Mouse (Mus musculus) MEL (cell line): Measurements from ENCODE around the gene Pnpla3. TPM values are rescaled to one million over a fixed set of nuclear protein-coding genes. Genes with fewer than 3 reads are reported as not detected.
A peak's percentile ranks its signal among the peaks of the same experiment; 100 is the strongest.

Experiments
- DNase-seq: peaks from one replicate; pipeline ENCODE4 v3.0.0; 2011; ENCODE audit warnings: low read depth, low spot score
- H3K27ac ChIP-seq: 2 replicates; pipeline ENCODE4 v1.5.1; 2012; ENCODE audit warnings: low read depth, mild to moderate bottlenecking, control low read depth, low read length, moderate library complexity; ENCODE audit not compliant: control insufficient read depth
- H3K27me3 ChIP-seq, 2 experiments: fragments of 150-350 bp in 1 of 2; sonication (generic) in 1 of 2; 2 replicates each; pipeline ENCODE4 v1.6.1; 2012; ENCODE audit warnings: low read length in 2 of 2, mild to moderate bottlenecking in 2 of 2, improper control_type of control experiment in 1 of 2, moderate library complexity in 1 of 2; ENCODE audit not compliant: insufficient read depth in 2 of 2, control insufficient read depth in 1 of 2
- H3K36me3 ChIP-seq, 2 experiments: 2 replicates each; pipeline ENCODE4 v1.6.1; 2012 to 2014; ENCODE audit warnings: low read length in 2 of 2, improper control_type of control experiment in 1 of 2, inconsistent platforms in 1 of 2, mild to moderate bottlenecking in 1 of 2; ENCODE audit not compliant: insufficient read depth in 2 of 2, control insufficient read depth in 1 of 2
- H3K4me1 ChIP-seq, 2 experiments: fragments of 150-350 bp in 1 of 2; sonication (generic) in 1 of 2; 2 replicates each; pipeline ENCODE4 v1.6.1; 2012; ENCODE audit warnings: low read length in 2 of 2, improper control_type of control experiment in 1 of 2, mild to moderate bottlenecking in 1 of 2; ENCODE audit not compliant: insufficient read depth in 2 of 2, control insufficient read depth in 1 of 2
- H3K4me3 ChIP-seq, 2 experiments: fragments of 150-350 bp in 1 of 2; sonication (generic) in 1 of 2; 2 replicates each; pipeline ENCODE4 v1.5.1; 2012; ENCODE audit warnings: low read depth in 2 of 2, low read length in 2 of 2, mild to moderate bottlenecking in 2 of 2, moderate library complexity in 2 of 2, control low read depth in 1 of 2, improper control_type of control experiment in 1 of 2; ENCODE audit not compliant: control insufficient read depth in 1 of 2, insufficient read depth in 1 of 2
- H3K79me2 ChIP-seq: 2 replicates; pipeline ENCODE4 v1.6.1; 2012; ENCODE audit warnings: mild to moderate bottlenecking, low read length, moderate library complexity; ENCODE audit not compliant: control insufficient read depth, poor library complexity, insufficient read depth
- H3K9ac ChIP-seq: 2 replicates; pipeline ENCODE4 v1.6.1; 2012; ENCODE audit warnings: low read depth, mild to moderate bottlenecking, control low read depth, low read length, moderate library complexity; ENCODE audit not compliant: control insufficient read depth, poor library complexity, severe bottlenecking
- H3K9me3 ChIP-seq: fragments of 150-350 bp; sonication (generic); replicated peaks from 2 replicates; pipeline ENCODE4 v1.6.1; 2012; ENCODE audit warnings: mild to moderate bottlenecking, low read length, improper control_type of control experiment, moderate library complexity; ENCODE audit not compliant: insufficient read depth
- CHD2 ChIP-seq: IDR thresholded peaks from 2 replicates; pipeline ENCODE4 v1.6.1; 2011; ENCODE audit warnings: low read length, improper control_type of control experiment
- E2F4 ChIP-seq: IDR thresholded peaks from 2 replicates; pipeline ENCODE4 v1.6.1; 2011; ENCODE audit warnings: low read depth, low read length, improper control_type of control experiment, borderline replicate concordance
- EP300 ChIP-seq, 2 experiments: IDR thresholded peaks; 2 replicates each; pipeline ENCODE4 v1.6.1; 2011; ENCODE audit warnings: improper control_type of control experiment in 2 of 2, low read length in 2 of 2, low read depth in 1 of 2, mild to moderate bottlenecking in 1 of 2
- GABPA ChIP-seq: IDR thresholded peaks from 2 replicates; pipeline ENCODE4 v1.6.1; 2012; ENCODE audit warnings: low read depth, mild to moderate bottlenecking, inconsistent platforms, low read length, improper control_type of control experiment, moderate library complexity
- HCFC1 ChIP-seq: IDR thresholded peaks from 2 replicates; pipeline ENCODE4 v1.6.1; 2012; ENCODE audit warnings: low read depth, mild to moderate bottlenecking, inconsistent platforms, low read length, improper control_type of control experiment, moderate library complexity
- JUND ChIP-seq: IDR thresholded peaks from 2 replicates; pipeline ENCODE4 v1.6.1; 2011; ENCODE audit warnings: low read depth, mild to moderate bottlenecking, improper control_type of control experiment, low read length
- MAFK ChIP-seq: IDR thresholded peaks from 2 replicates; pipeline ENCODE4 v1.6.1; 2011; ENCODE audit warnings: low read depth, mild to moderate bottlenecking, low read length, improper control_type of control experiment, borderline replicate concordance
- MAX ChIP-seq: IDR thresholded peaks from 2 replicates; pipeline ENCODE4 v1.6.1; 2011; ENCODE audit warnings: low read length, improper control_type of control experiment
- MYB ChIP-seq: IDR thresholded peaks from 2 replicates; pipeline ENCODE4 v1.6.1; 2011; ENCODE audit warnings: mild to moderate bottlenecking, low read depth, low read length, improper control_type of control experiment
- MYC ChIP-seq: IDR thresholded peaks from 2 replicates; pipeline ENCODE4 v1.6.1; 2011; ENCODE audit warnings: low read depth, mild to moderate bottlenecking, low read length, improper control_type of control experiment, moderate library complexity
- NRF1 ChIP-seq: IDR thresholded peaks from 2 replicates; pipeline ENCODE4 v1.6.1; 2014; ENCODE audit warnings: low read depth, mild to moderate bottlenecking, inconsistent platforms, low read length, improper control_type of control experiment, moderate library complexity; ENCODE audit not compliant: poor library complexity, insufficient read depth, severe bottlenecking
- POLR2AphosphoS5 ChIP-seq: IDR thresholded peaks from 2 replicates; pipeline ENCODE4 v1.6.1; 2012; ENCODE audit warnings: low read depth, borderline replicate concordance, mild to moderate bottlenecking, inconsistent platforms, low read length, moderate library complexity, mixed read lengths
- SIN3A ChIP-seq: IDR thresholded peaks from 2 replicates; pipeline ENCODE4 v1.6.1; 2012; ENCODE audit warnings: low read length, improper control_type of control experiment, inconsistent platforms
- TCF12 ChIP-seq: IDR thresholded peaks from 2 replicates; pipeline ENCODE4 v1.6.1; 2014; ENCODE audit warnings: low read depth, mild to moderate bottlenecking, inconsistent platforms, low read length, improper control_type of control experiment, moderate library complexity
- UBTF ChIP-seq: IDR thresholded peaks from 2 replicates; pipeline ENCODE4 v1.6.1; 2012; ENCODE audit warnings: low read depth, mild to moderate bottlenecking, inconsistent platforms, low read length, improper control_type of control experiment, moderate library complexity, borderline replicate concordance; ENCODE audit not compliant: insufficient read depth
- USF1 ChIP-seq: IDR thresholded peaks from 2 replicates; pipeline ENCODE4 v1.6.1; 2014; ENCODE audit warnings: low read depth, mild to moderate bottlenecking, inconsistent platforms, low read length, improper control_type of control experiment, moderate library complexity
- ZC3H11A ChIP-seq: IDR thresholded peaks from 2 replicates; pipeline ENCODE4 v1.6.1; 2012; ENCODE audit warnings: low read depth, mild to moderate bottlenecking, inconsistent platforms, low read length, improper control_type of control experiment
- ZKSCAN1 ChIP-seq: IDR thresholded peaks from 2 replicates; pipeline ENCODE4 v1.6.1; 2012; ENCODE audit warnings: low read depth, mild to moderate bottlenecking, inconsistent platforms, low read length, improper control_type of control experiment, moderate library complexity
- ZMIZ1 ChIP-seq: IDR thresholded peaks from 2 replicates; pipeline ENCODE4 v1.6.1; 2012; ENCODE audit warnings: low read depth, mild to moderate bottlenecking, inconsistent platforms, low read length, improper control_type of control experiment, moderate library complexity
- polyA plus RNA-seq, 2 experiments: library from polyadenylated mRNA; stranded (reverse) in 1 of 2; unstranded in 1 of 2; fragments of >175 nt in 1 of 2; fragments of >200 nt in 1 of 2; gene quantifications; 2 replicates each; pipeline versions ENCODE4 v1.2.1 to v1.2.4; 2012; ENCODE audit warnings: low replicate concordance in 2 of 2, low read depth in 1 of 2; ENCODE audit not compliant: insufficient read length in 2 of 2, insufficient read depth in 1 of 2, missing spikeins in 1 of 2
- total RNA-seq: library from RNA; depleted of rRNA; stranded (reverse); fragments of 300-350 nt; gene quantifications from 2 replicates; pipeline ENCODE4 v1.2.3, GENCODE M21; 2012

Pnpla3 gene
- total and polyA plus RNA-seq, 3 experiments = not detected

GRCm38 (mm10) chr15:84183967-84184366 is 16.3 kb downstream of the Pnpla3 start:
- Histone ChIP-seq H3K79me2 (no peaks in the 10 kb centered on the region), H3K9ac (no peak overlapping the region), H3K27ac (no peak overlapping the region), H3K4me1 (peaks cover 0 to 14% of the 10 kb centered on the region in 2 experiments; a peak in 1 of 4 replicates), H3K9me3 (no peaks in the 10 kb centered on the region), H3K36me3 (no peaks in the 10 kb centered on the region), H3K4me3 (no peak overlapping the region), H3K27me3 (peaks cover 0 to 3% of the 10 kb centered on the region in 2 experiments; a peak in 1 of 4 replicates)
- TF ChIP-seq MAFK (no peak), MYC (no peak), ZKSCAN1 (no peak), HCFC1 (no peak), GABPA (no peak), UBTF (no peak), NRF1 (no peak), MAX (no peak), EP300 (IDR thresholded peaks at IDR 0.05; ENCODE audit: low read depth in 1 of 2, low read length in 2 of 2) (no peak), JUND (no peak), CHD2 (no peak), SIN3A (no peak), MYB (no peak), POLR2AphosphoS5 (no peak), USF1 (no peak)
- peak; percentile 19 for DNase-seq

DNA sequence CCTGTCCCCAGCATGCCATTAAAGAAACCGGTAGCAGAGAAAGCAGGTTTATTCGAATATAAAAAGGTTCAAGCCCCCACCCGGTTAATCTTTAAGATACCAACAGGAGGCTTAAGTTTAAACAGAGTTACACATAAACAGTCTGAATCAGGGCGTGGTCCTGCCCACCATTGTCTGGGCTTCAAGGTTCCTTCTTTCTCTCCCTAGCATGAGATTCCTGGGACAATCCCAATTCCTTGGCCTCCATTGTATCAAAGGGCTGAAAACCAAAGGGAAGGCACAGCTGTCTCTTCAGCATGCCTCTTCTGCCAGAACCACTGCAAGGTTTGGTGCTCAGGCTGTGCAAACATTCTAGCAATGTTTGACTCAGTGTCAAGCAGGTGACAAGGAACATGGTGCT is 18.6 kb downstream of the Pnpla3 start:
- Histone ChIP-seq H3K36me3 (peaks cover 0 to 3% of the 10 kb centered on the region in 2 experiments; a peak in 2 of 4 replicates), H3K4me1 (peaks cover 0 to 14% of the 10 kb centered on the region in 2 experiments; a peak in 1 of 4 replicates), H3K27me3 (peaks cover 0 to 1% of the 10 kb centered on the region in 2 experiments; a peak in 1 of 4 replicates), H3K79me2 (no peaks in the 10 kb centered on the region), H3K4me3 (no peak overlapping the region)
- no peak for TF ChIP-seq POLR2AphosphoS5
- TF ChIP-seq TCF12 = no peak
- TF ChIP-seq ZC3H11A = no peak
- TF ChIP-seq GABPA = no peak
- TF ChIP-seq MYB = no peak
- no peak for TF ChIP-seq UBTF
- TF ChIP-seq ZMIZ1 = no peak
- TF ChIP-seq E2F4 = no peak
- TF ChIP-seq, all 39 proteins: peak for 0
- H3K27ac ChIP-seq = no peak overlapping the region
- DNase-seq = no peak
- no peaks in the 10 kb centered on the region for H3K9me3 ChIP-seq
- no peak overlapping the region for H3K9ac ChIP-seq
